Mouse (Mus musculus) mesoderm, embryonic 11.5 days (tissue): ENCODE data around the gene Trank1.
A peak's percentile ranks its signal among the peaks of the same experiment; 100 is the strongest.

Experiments
- DNase-seq: peaks from one replicate; pipeline ENCODE4 v3.0.0-alpha.2; 2012; ENCODE audit warnings: low read depth, low spot score

The Trank1 gene

DNA sequence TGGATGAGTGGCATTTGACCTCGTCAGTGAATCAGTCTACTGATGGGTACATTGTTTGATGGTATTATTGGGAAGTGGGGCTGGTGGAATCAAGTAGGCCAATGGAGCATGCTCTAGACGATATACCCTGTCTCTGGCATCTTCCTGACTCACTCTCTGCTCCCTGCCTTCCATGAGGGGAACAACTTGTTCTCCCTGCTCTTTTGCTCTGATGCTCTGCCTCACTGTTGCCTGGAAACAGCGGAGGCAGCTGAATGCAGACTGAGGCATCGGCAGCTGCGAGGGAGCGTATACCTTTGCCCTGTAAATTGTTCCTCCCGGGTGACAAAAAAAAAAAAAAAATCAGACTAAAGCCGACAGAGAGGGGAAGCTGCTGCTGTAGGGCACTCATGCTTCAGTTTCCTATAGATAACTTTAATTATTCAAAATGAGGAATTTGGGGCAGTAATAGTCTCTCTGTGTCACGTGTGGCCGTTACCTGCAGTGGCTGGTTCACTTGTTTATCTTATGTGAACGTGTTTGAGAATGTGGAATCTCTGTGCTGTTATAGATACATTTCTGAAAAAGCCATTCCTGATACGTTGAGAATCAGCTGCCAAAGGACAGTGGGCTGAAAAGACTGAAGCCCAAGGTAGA lies 9.2 kb upstream of the Trank1 start:
- DNase-seq, result no peak

DNA sequence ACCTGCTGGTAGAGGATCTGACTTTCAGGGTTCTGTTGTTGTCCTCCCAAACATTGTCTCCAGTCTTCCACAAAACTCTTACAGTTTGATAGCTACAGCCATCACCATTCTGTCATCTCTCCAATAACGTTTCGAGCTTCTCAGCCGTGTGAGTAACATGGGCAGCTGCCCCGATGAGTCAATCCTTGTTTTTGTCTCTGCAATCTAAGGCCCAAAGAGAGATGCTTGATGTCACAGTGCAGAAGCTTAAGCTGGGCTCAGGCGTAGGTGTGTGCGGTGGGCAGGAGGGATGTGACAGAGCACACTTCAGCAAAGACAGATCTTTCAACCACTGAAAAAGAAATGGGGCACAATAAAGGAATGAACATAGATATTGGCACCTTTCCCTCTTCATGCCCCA lies 7.5 kb upstream of the Trank1 start:
- no peak for DNase-seq

DNA sequence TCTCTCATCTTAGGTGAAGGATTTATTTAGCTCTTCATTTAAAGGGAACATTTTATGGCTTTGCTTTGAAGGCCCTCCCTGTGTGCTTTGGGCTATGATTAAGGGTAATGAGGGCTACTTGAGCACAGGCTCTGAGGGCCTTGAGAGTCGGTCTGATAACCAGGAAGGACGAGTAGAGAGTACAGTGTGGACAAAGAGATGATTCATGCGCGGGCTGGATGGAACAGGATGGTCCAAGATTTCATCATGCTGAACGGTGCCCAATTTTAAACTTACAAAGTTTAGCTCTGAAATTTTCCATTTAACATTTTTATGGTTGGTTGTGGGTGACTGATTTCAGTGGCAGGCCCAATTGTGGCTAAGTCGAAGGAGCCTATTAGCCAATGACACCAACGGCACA lies 5.4 kb upstream of the Trank1 start:
- DNase-seq, result no peak

DNA sequence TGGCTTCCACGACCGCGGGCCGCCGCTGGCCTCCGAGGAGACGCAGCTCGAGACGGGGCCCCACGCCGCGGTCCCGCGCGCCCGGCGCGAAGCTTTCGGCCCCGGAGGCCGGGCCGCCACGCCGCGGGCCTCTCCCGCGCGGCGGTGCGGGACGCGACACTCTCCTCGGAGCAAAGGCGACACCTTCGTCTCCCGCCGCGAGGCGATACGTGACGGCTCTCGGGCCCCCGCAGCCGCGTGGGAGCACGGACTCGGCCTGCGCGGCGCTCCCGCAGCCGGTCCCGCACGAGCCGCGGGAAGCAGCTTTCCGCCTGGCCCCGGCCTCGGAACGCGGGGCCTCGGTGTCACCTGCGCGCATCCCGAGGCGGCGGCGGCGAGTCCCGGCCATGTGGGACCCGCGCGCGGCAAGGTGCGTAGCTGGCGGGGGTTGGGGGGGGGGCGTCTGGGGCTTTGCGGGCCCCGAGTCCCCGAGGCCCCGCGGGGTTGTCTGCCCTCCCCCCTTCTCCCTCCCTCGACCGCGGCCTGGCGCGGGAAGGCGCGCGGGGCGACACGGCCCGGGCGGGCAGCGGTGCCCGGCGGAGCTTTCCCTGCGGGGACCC lies 403 bp downstream of the Trank1 start:
- DNase-seq, result no peak

DNA sequence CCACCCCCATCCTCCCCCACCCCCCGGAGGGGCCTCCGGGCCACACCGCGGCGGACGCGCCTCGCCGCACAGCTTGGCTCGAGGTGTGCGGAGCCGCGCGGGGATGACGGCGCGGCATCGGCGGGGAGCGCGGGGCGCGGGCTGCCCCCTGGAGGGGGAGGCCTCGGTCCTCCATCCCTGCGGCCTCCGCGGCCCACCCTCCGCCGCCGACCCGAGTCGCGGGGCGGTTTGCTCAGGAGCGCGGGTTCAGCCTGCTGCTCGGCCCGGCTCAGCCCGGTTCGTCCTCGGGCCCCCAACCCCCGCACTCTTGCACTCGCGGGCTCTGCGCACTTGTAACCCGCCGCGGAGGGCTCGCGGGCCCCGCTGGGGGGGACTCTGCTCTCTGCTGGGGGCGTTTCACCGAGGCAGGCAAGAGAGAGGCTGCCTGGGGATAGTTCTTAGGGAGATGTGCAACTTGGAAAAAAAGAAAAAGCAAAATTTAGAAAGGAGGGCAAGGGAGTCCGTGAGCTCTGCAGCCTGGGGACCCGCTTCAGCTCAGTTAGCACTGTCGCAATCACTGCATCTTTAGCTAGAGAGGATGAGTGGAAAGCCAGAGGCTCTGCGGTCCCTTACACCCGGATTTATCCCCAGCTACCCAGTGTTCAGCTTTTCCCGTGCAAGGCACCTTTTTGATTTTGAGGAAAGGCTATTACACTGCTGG lies 1.1 kb downstream of the Trank1 start:
- DNase-seq, result no peak

DNA sequence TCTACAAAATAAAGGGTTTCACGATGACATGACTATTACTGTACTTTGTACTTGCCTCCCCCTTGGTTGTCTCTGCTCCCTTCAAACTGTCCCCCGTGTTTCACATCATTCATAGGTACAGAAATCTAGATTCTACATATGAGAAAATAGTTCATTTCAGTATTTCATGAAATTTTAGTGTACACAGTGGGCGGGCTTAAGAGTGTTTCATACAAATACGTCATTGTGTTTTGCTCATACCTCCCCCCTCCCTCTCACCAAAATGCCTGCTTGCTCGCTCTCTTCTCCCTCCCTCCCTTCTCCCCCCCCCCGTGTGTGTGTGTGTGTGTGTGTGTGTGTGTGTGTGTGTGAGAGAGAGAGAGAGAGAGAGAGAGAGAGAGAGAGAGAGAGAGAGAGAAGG lies 1.8 kb downstream of the Trank1 start:
- DNase-seq, result no peak

DNA sequence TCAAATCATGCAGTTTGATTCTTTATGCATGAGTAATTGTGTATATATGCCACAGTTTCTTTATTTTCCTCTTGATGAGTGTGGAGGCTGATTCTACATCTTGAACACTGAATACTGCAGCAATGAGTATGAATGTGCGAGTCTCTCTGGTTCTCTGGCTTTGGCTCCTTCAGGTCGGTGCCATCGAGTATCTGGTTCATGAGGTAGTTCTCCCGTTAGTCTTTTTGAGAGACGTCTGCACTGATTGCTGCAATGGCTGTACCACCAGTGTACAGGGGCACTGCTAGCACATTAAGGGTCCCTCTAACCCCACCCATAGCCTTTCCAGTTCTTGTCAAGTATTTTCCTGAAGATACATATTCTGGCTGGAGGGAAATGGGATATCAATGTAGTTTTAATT lies 2.3 kb downstream of the Trank1 start:
- DNase-seq, result no peak

DNA sequence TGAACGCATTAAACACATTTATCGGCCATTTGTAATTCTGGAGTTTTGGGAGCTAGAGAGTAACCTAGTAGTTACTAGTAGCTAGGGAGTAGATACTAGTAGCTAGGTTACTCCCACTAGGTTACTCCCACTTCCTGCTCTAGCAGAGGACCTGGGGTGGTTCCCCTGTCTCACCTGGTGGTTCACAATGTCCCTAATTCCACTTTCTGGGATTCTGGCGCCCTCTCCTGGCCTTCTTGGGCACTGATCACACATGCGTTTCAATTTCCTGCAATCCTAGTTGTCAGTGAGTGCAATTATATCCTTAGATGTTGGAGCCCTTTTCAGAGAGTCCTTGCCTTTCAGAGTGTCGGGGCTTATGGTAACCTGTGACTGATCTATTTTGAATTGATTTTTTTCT lies 2.7 kb downstream of the Trank1 start:
- peak; percentile 54 for DNase-seq

DNA sequence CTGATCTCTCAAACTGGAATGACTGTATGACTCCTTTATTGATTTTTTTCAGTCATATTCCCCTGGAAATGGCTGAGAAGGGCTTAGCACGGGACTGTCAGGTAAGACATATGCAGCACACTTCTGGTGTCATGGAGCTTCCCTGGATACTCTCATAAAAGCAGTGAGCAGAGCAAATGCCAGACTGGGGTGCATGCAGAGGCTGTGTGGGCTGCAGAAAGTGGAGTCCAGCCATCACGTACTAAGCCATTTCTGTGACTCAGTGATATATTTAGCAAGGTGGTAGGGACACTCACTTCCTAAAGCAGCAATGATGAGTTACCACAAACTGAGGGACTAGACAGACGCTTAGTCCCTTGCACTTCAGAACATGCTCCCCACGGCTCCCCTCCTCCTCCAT lies 9.4 kb downstream of the Trank1 start:
- DNase-seq, result no peak

DNA sequence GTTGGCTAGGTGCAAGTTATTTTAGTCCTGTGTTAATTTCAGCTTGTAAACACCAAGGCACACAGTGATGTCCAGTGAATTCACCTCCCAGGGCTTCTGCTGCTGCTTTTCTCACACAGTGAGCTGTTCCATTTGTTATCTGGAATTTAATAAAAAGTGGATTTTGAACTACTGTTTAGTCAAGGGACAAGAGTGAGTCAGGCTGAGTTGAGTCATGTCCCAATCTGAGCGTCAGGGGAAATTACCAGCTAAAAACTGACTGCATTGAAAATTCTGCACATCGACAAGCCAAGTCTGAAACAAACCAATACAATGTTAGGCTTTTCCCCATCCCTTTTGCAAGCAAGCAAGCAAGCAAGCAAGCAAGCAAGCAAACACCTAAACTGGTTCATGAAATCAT lies 13.3 kb downstream of the Trank1 start:
- no peak for DNase-seq

DNA sequence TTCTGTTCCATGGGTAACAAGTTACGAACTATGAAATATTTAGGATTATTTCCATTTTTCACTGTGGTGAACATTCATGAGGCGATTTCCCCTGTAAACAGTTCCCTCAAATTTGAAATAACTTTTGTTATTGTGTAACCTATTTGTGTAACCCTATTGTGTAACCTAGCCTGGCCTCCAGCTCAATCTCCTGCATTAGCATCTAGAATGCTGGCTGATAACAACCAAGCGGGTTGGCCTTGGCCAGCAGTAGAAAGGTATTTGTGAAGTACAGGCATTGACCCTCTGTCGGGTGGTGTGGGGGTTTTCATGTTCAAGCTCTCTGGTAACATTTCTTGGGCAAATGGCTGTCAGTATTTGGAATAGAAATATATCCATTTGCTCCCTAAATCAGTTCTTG lies 18.3 kb downstream of the Trank1 start:
- DNase-seq, result no peak

DNA sequence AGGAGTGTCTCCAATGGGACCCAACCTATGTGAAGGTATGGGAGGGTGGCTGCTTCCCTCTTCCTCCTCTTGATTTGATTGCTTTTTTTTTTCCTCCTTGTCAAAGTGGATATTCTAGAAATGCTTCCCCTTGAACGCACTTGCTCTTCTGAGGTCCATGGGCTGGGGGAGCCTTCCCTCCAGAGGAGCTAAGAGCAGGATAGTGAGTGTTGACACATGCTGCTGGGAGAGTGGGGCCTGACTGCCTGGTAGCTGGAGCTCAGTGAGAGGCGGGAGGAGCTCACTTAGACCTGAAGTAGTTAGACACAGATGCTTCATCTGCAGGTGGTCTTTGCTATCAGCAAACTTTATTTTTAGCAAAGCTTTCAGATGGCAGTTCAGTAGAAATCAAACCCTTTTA lies 22.3 kb downstream of the Trank1 start:
- no peak for DNase-seq

DNA sequence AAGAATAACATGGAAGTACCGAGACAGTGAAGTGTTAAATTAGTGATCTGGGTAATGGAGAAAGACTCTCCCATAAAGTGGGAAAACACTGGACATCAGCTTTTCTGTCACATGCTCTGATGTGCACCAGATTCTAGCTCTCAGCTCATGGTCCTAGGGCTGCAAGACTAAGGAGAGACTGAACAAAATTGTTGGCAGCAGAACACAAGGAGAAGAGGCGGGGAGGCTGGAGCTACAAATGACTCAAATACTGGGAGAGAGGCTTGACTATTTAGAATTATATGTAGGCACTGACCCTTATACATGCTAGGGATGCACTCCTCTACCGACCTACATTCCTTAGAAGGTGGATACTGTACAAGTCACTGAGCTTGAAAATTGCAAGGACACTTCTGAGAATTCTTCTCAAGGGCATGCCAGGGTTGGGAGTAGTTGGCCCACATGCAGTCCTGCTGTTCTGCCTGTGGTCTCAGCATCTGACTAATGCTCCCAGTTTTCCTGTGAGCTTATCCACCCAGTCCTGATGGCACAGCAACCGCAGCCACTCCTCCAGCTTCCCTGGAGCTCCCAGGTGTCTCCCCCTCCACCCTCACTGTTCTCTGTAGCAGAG lies 23.1 kb downstream of the Trank1 start:
- no peak for DNase-seq

DNA sequence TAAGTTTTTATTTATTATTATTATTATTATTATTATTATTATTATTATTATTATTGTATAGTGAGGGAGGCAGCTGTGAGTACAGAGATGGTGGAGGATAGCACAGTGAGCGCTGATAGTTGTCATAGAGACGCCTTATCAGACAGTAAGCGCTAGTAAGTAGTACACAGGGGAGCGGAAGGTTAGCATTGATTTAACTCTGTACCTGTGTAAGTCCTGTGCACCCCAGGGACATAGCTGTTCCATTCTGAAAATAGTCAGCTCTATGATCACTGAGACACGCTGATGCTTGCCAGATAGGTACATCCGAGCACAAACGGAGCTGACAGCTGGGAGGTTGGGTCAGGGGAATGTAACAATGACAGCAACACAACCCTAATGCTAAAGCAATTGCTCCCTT lies 39.7 kb downstream of the Trank1 start:
- no peak for DNase-seq

DNA sequence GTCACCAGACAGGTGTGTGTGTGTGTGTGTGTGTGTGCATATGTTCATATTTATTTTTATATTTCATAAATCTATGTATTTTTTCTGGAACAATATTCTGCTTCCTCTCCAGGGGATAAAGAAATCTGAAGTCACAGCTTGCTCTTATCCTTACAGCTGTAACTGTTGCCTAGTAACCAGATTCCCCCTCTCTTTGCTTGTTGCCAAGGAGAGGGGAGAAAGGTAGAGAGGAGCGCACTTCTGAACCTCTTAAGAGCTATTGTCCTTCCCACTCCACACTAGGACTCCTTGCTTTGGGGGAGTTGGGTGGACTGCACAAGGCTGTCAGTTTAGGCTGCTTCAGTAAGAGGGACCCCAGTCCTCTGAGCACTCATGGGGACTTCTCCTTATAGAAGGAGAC lies 40.1 kb downstream of the Trank1 start:
- DNase-seq, result no peak

DNA sequence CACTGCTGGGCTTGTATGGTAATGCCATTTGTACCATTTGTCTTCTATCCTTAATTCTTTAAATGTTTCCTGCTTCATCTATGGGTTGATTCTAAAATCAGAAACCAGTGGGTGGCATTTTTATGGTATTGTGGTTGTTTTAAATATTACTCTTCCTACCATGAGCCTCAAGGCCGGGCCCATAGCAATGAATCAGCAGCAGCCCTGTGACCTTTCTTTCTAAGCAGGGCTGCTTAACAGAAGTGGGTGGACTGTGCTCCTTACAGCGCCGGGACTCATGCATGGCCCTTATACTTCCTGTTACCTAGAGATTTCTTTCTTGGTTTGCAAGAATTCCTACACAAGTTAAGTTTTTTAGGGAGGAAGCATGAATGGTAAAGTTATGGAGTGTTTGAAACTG lies 41.1 kb downstream of the Trank1 start:
- no peak for DNase-seq

DNA sequence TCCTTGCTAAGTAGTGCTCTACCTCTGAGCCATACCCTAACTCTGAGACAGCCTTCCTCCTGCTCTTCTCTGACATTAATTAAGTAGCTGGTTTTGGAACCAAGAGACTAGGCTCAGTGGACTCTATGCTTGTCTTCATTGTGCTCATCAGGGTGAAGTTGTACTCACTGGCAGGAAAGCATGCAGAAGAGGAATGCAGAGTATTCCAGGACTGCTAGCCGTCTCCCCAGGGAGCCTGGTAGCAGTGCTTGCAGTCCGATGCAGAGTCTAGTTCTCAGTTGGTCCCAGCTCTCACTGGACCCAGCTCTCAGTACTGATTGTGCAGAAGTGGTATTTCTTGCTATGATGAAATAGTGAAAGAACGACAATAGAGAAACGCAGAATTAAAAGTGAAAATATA lies 43.5 kb downstream of the Trank1 start:
- peak; percentile 49 for DNase-seq

DNA sequence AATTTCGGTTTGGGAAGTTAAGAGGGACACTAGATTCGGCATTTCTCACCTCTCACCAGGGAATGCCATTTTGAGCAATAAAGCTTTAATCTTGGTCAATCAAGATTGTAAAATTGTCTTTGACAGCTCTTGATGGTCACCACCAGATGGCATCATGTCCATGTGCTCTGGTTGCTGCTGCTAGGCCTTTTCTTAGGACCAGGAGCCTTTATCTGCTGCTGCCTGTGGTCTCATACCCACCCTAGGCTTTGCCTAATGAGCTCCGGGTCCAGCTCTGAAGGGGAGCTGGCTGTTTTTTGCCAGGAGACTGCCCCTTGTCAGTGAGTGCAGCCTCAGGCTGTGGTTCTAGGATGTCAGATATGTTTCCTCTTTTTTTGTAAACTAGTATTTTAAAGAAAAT lies 44.8 kb downstream of the Trank1 start:
- DNase-seq, result peak; percentile 49

DNA sequence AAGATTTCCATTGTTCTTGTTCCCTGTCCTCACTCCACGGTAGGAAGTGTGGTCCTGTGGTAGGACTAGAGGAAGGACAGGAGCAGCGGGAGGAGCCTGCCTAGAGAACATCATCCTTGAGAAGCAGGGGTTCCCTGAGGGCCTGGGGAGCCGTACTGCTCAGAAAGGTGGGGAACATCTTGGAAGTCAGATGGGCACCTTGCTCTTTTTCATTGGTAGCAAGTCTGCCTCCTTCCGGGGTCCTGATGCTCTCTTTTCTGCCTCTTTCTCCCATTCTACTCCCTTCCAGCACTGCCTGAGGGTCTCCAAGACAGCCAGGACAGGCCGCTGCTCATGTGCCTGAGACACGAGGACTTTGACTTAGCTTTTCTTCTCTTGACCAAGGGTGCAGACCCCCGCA lies 52.1 kb downstream of the Trank1 start:
- DNase-seq, result no peak

DNA sequence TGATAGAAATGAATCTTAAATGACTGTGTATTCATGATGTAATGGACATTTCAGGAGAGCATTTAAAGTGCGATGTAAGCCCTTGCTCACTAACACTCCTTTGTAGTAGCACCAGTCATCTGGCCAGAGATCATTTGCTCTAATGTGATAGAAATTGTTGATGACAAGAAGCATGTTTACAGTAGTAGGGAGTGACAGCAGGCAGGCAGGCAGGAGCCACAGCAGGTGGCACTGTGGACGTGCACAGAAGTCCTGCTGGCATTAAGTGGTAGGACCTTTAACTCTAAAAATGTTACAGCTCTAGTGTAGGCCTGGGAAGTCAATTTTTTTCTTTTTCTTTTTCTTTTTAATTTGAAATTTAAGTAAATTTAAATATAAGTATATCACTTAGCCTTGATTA lies 56.2 kb downstream of the Trank1 start:
- DNase-seq, result no peak

DNA sequence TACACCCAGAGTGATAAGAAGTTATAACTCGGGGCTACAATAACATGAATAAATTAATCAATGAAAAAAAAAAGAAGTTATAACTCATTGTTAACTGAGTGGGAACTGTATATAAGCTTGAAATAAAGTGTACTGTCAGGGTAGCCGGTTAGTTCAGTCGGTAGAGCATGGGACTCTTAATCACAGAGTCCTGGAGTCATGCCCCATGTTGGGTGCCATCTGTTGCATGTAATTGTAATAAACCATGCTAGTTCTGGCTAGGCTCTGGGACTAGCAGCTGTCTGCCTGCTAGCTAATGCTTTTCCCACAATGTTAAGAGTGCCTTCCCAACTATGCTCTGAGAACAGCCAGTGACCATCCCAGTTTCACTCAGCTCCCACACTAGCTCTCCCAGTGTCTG lies 60.5 kb downstream of the Trank1 start:
- DNase-seq, result no peak

DNA sequence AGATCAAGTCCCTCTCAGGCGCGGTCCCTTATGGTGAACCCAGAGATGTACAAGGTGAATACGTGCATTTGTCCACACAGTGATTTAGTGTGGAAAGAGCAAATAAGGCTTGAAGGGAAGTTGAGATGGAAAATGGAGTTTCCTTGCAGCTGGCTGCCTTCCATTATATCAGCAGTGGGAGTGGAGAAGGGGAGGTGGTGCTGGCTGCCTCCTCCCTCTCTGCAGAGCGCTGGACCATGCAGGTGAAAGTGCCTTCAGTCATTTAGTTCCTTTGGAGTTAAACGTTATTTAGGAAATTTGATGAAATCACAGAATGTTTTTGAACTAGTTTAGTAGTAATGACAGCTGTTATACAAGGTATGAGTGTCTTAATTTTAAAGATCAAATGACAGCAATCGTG lies 66.3 kb downstream of the Trank1 start:
- no peak for DNase-seq
